Comparison of ENCODE assay signal across 8 mouse cellular contexts in genomic region chrX:47892431-47893024, GRCm38 (mm10). TPM values are rescaled to one million over a fixed set of nuclear protein-coding genes. Genes with fewer than 3 reads are reported as not detected.
DNase-seq lines count a peak whose midpoint lies in the region; ATAC-seq lines count a peak whose summit lies in the region.

Gene Smarca1 (minus strand): TSS chrX:47892974.

- WGBS in forebrain, embryonic 14.5 days, result 34% methylated on average over 17 of the region's 17 CpGs
- 29% methylated on average over 13 of the region's 17 CpGs for WGBS in neural tube, embryonic 13.5 days

- H3K9ac ChIP-seq in forebrain, embryonic 14.5 days (ENCODE audit: low read length), result peak within 1 kb of the TSS; percentile 77
- peak within 1 kb of the TSS; percentile 83 for H3K9ac ChIP-seq in neural tube, embryonic 13.5 days

- intact Hi-C loops in left cerebral cortex, postnatal 25 days (cut with DNase I), result no loop called here
- intact Hi-C loops in gastrocnemius, postnatal 14 days (cut with DNase I; ENCODE audit: low total_unique reads), result no loop called here

- peaks cover 3% of the 10 kb centered on the region; the same call in 1 of the 2 replicates for H3K4me1 ChIP-seq in forebrain, embryonic 14.5 days (ENCODE audit: control insufficient read depth, insufficient read depth, low read length)
- no peaks in the 10 kb centered on the region for H3K4me1 ChIP-seq in neural tube, embryonic 13.5 days (replicated peaks)

- ATAC-seq in forebrain, embryonic 14.5 days, result peak; percentile 73
- ATAC-seq in neural tube, embryonic 13.5 days (ENCODE audit: low read depth), result peak; percentile 83

- H3K27ac ChIP-seq in forebrain, embryonic 14.5 days (ENCODE audit: low read depth, low read length), result peak within 1 kb of the TSS; percentile 78
- peak within 1 kb of the TSS; percentile 86 for H3K27ac ChIP-seq in neural tube, embryonic 13.5 days (replicated peaks)

- DNase-seq in layer of hippocampus, adult 18-20 months (ENCODE audit: low spot score in 2 of 2), result no peak
- DNase-seq in layer of hippocampus, adult 9-10 months (ENCODE audit: low spot score), result no peak
- DNase-seq in adrenal gland, postnatal 25 days, result no peak
- peak; percentile 31 for DNase-seq in forebrain, embryonic 14.5 days (ENCODE audit: low spot score)
- DNase-seq in left cerebral cortex, postnatal 25 days (ENCODE audit: low spot score in 2 of 2), result peak in 1 of 2 experiments; percentile 9
- no peak for DNase-seq in urinary bladder, postnatal 36 days (ENCODE audit: low spot score in 2 of 2)
- DNase-seq in gastrocnemius, postnatal 14 days, result no peak

- peak within 1 kb of the TSS; percentile 58 for H3K4me2 ChIP-seq in forebrain, embryonic 14.5 days (ENCODE audit: low read length)
- H3K4me2 ChIP-seq in neural tube, embryonic 13.5 days, result peak within 1 kb of the TSS; percentile 58

- no peaks in the 10 kb centered on the region for H3K36me3 ChIP-seq in forebrain, embryonic 14.5 days (ENCODE audit: control insufficient read depth, insufficient read depth, low read length)
- no peaks in the 10 kb centered on the region for H3K36me3 ChIP-seq in neural tube, embryonic 13.5 days

- H3K27me3 ChIP-seq in forebrain, embryonic 14.5 days (replicated peaks; ENCODE audit: control insufficient read depth, insufficient read depth, low read length), result no peaks in the 10 kb centered on the region
- H3K27me3 ChIP-seq in neural tube, embryonic 13.5 days, result no peaks in the 10 kb centered on the region

- no peaks in the 10 kb centered on the region for H3K9me3 ChIP-seq in forebrain, embryonic 14.5 days (replicated peaks; ENCODE audit: control insufficient read depth, low read length)
- no peaks in the 10 kb centered on the region for H3K9me3 ChIP-seq in neural tube, embryonic 13.5 days

- peak within 1 kb of the TSS; percentile 50 for H3K4me3 ChIP-seq in forebrain, embryonic 14.5 days (ENCODE audit: low read depth, low read length)
- peak within 1 kb of the TSS; percentile 61 for H3K4me3 ChIP-seq in neural tube, embryonic 13.5 days

RNA-seq across cellular contexts. Expression of gene Smarca1, which starts in this region (rescaled TPM):
- 10 to 100 TPM; 36.6 to 36.8 TPM for total RNA-seq in layer of hippocampus, adult 18-20 months (2021)
- total RNA-seq in adrenal gland, postnatal 25 days (2021), result 24.7 and 35.9 TPM in 2 replicates
- polyA plus RNA-seq in forebrain, embryonic 14.5 days (2014; fragmentation: Nextera tagmentation; extraction: Ambion mirVana), result 26.2 and 34.3 TPM in 2 replicates
- total RNA-seq in left cerebral cortex, postnatal 25 days (2021), result 10 to 100 TPM; 40.3 to 43.6 TPM
- 30.3 and 35.4 TPM in 2 replicates for polyA plus RNA-seq in neural tube, embryonic 13.5 days (2015; fragmentation: Nextera tagmentation; extraction: Ambion mirVana)
- total RNA-seq in gastrocnemius, postnatal 14 days (2021), result 1 to 10 TPM; 2.3 to 3.0 TPM
